In genomic region chr17:57060231-57060801, GRCm38 (mm10) we compare ENCODE assay signal across 8 mouse cellular contexts. TPM values are rescaled to one million over a fixed set of nuclear protein-coding genes. Genes with fewer than 3 reads are reported as not detected.
DNase-seq lines count a peak whose midpoint lies in the region; ATAC-seq and TF ChIP-seq lines count a peak whose summit lies in the region.

No protein-coding gene starts in this region.

- peaks cover 4% of the 10 kb centered on the region; the same call in 1 of the 2 replicates for H3K4me1 ChIP-seq in cortical plate, adult 2 months (ENCODE audit: control insufficient read depth, insufficient read depth, low read length)
- H3K4me1 ChIP-seq in megakaryocyte, embryonic 14.5 days = peaks cover 47% of the 10 kb centered on the region

- TF ChIP-seq CTCF in cortical plate, adult 2 months (IDR thresholded peaks at IDR 0.05; ENCODE audit: extremely low read depth, insufficient read depth, low read length) = peak; percentile 53

- no peaks in the 10 kb centered on the region for H3K9me3 ChIP-seq in megakaryocyte, embryonic 14.5 days

- peak overlapping the region; percentile 98 for H3K4me3 ChIP-seq in cortical plate, adult 2 months (ENCODE audit: insufficient read depth, low read length)
- H3K4me3 ChIP-seq in megakaryocyte, embryonic 14.5 days (replicated peaks) = peak overlapping the region; percentile 91

- peak overlapping the region; percentile 76; the same call in 1 of the 2 replicates for H3K27ac ChIP-seq in cortical plate, adult 2 months (ENCODE audit: insufficient read depth, low read length)

- peaks cover under 1% of the 10 kb centered on the region for H3K36me3 ChIP-seq in megakaryocyte, embryonic 14.5 days (replicated peaks; ENCODE audit: low read length)

- peak; percentile 79 for ATAC-seq in activated CD4-positive, CD25-positive, alpha-beta regulatory T cell, adult 4 months

- DNase-seq in gastrocnemius, adult 8-10 months (ENCODE audit: low spot score in 2 of 2) = peak; percentile 93
- DNase-seq in hindlimb bud, embryonic 11.5 days (ENCODE audit: extremely low spot score, low read depth, low spot score) = peak; percentile 69
- DNase-seq in left cerebral cortex, adult 8-10 months (ENCODE audit: low spot score in 2 of 2) = peak; percentile 95 to 96
- DNase-seq in right cerebral cortex, postnatal 10 days (ENCODE audit: low spot score in 2 of 2) = peak; percentile 96 to 97
- peak; percentile 90 for DNase-seq in urinary bladder, postnatal 25 days (ENCODE audit: low spot score)

- TF ChIP-seq POLR2A in cortical plate, adult 2 months (IDR thresholded peaks at IDR 0.05; ENCODE audit: extremely low read depth, insufficient read depth, low read length) = peak; percentile 46; the same call in 1 of the 2 replicates

- H3K27me3 ChIP-seq in megakaryocyte, embryonic 14.5 days (replicated peaks) = peaks cover 76% of the 10 kb centered on the region

RNA-seq across cellular contexts. Expression of gene Slc25a23, which starts 0.7 kb away (rescaled TPM):
- polyA plus RNA-seq in activated CD4-positive, CD25-positive, alpha-beta regulatory T cell, adult 4 months (2017; shearing (Covaris generic)) = 1 to 10 TPM; 1.5 to 3.2 TPM
- 319 and 330 TPM in 2 replicates for polyA plus RNA-seq in cortical plate, adult 2 months (2012; rRNA removed)
- total RNA-seq in gastrocnemius, adult 8-10 months (2022) = 10 to 100 TPM; 28.2 to 32.7 (median 31.3) TPM
- 100 to 1,000 TPM; 313 to 347 (median 323) TPM for total RNA-seq in left cerebral cortex, adult 8-10 months (2022)
- polyA plus RNA-seq in megakaryocyte, embryonic 14.5 days (2012; ENCODE audit: insufficient read depth, low replicate concordance) = 0.49 and 6.1 TPM in 2 replicates

RNA-seq across cellular contexts. Expression of gene Crb3, which starts 1.4 kb away (rescaled TPM):
- under 1 TPM; 0.46 to 0.73 TPM for polyA plus RNA-seq in activated CD4-positive, CD25-positive, alpha-beta regulatory T cell, adult 4 months (2017; shearing (Covaris generic))
- polyA plus RNA-seq in cortical plate, adult 2 months (2012; rRNA removed) = 0.93 and 1.6 TPM in 2 replicates
- total RNA-seq in gastrocnemius, adult 8-10 months (2022) = under 1 TPM in 1 of 4 experiments, not detected in 3; 0.34 TPM
- 1 to 10 TPM in 3 of 4 experiments, under 1 TPM in 1; 0.51 to 2.6 (median 1.7) TPM for total RNA-seq in left cerebral cortex, adult 8-10 months (2022)
- 0.11 TPM in 1 of 2 replicates, not detected in the other for polyA plus RNA-seq in megakaryocyte, embryonic 14.5 days (2012; ENCODE audit: insufficient read depth, low replicate concordance)

RNA-seq across cellular contexts. Expression of gene Dennd1c, which starts 18.0 kb away (rescaled TPM):
- polyA plus RNA-seq in activated CD4-positive, CD25-positive, alpha-beta regulatory T cell, adult 4 months (2017; shearing (Covaris generic)) = 100 to 1,000 TPM; 205 to 208 TPM
- 2.3 and 2.8 TPM in 2 replicates for polyA plus RNA-seq in cortical plate, adult 2 months (2012; rRNA removed)
- under 1 TPM in 3 of 4 experiments, not detected in 1; 0.12 to 0.52 (median 0.44) TPM for total RNA-seq in gastrocnemius, adult 8-10 months (2022)
- 1 to 10 TPM; 1.1 to 3.9 (median 2.5) TPM for total RNA-seq in left cerebral cortex, adult 8-10 months (2022)
- polyA plus RNA-seq in megakaryocyte, embryonic 14.5 days (2012; ENCODE audit: insufficient read depth, low replicate concordance) = 15.6 and 31.6 TPM in 2 replicates

RNA-seq across cellular contexts. Expression of gene Slc25a41, which starts 18.9 kb away (rescaled TPM):
- not detected for polyA plus RNA-seq in activated CD4-positive, CD25-positive, alpha-beta regulatory T cell, adult 4 months (2017; shearing (Covaris generic))
- polyA plus RNA-seq in cortical plate, adult 2 months (2012; rRNA removed) = 0.19 and 0.25 TPM in 2 replicates
- total RNA-seq in gastrocnemius, adult 8-10 months (2022) = not detected
- under 1 TPM in 1 of 4 experiments, not detected in 3; 0.30 TPM for total RNA-seq in left cerebral cortex, adult 8-10 months (2022)
- polyA plus RNA-seq in megakaryocyte, embryonic 14.5 days (2012; ENCODE audit: insufficient read depth, low replicate concordance) = not detected in 2 replicates

RNA-seq across cellular contexts. Expression of gene Tubb4a, which starts 27.3 kb away (rescaled TPM):
- polyA plus RNA-seq in activated CD4-positive, CD25-positive, alpha-beta regulatory T cell, adult 4 months (2017; shearing (Covaris generic)) = 1 to 10 TPM; 3.5 to 4.2 TPM
- 597 and 680 TPM in 2 replicates for polyA plus RNA-seq in cortical plate, adult 2 months (2012; rRNA removed)
- under 1 TPM; 0.53 to 0.88 (median 0.64) TPM for total RNA-seq in gastrocnemius, adult 8-10 months (2022)
- 100 to 1,000 TPM; 607 to 698 (median 653) TPM for total RNA-seq in left cerebral cortex, adult 8-10 months (2022)
- polyA plus RNA-seq in megakaryocyte, embryonic 14.5 days (2012; ENCODE audit: insufficient read depth, low replicate concordance) = 1.4 and 1.5 TPM in 2 replicates

Comparison
In these comparisons a context has a peak if more than half of its experiments do, and no peak if none do; other contexts are left out.
1. Peak in every context shown above with its lines: DNase-seq, ATAC-seq, H3K4me3 ChIP-seq and H3K27ac ChIP-seq.
2. RNA of gene Slc25a23, which starts 0.7 kb away (polyA plus RNA-seq): 319 to 330 TPM in cortical plate, adult 2 months; 0.49 to 6.1 TPM in megakaryocyte, embryonic 14.5 days and 1.5 to 3.2 TPM in activated CD4-positive, CD25-positive, alpha-beta regulatory T cell, adult 4 months; every median in the first group is over 10 times any median in the second.